Mouse (Mus musculus): ENCODE measurements around the gene Dhx38.

Dhx38 gene

DNA sequence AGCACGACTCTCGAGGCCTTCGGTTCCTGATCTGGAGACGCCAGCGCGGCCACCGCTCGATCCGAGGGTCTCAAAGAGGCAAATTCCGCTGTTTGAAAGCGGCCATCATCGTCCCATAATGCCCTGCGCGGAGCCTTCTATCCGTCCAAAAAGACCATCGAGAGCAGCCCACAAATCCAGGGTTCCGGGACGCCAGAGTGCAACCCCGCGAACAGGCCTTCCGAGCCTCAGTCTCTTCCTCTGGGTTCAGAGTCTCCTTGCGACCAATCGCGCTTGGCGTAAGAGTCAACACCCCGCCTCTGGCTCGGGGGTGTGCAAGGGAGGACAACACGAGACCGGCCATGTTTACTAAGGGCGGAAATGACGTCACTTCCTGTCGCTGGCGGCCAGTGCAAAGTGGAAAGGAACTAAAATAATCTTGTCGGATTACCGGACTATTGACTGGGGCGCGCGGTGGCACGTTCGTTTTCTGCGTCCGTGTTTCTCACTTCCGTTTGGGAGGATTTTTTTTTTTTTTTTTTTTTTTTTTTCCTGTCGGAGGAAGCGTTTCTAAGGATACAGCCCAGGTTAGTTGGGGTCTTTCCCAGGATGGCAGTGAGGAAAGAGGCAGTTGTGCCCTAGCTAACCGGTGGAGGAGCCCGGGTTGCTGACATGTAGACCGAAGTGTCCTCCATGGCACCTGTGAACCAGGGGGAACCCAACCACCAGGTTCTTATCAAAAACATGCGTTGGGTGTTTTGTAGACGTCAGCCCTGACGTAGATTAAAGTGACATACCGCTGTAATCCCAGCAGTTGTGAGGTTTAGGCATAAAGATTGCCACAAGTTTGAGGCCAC is at the start of gene Dhx38, which contains the start of gene Txnl4b:
Dhx38 (minus strand) TSS at position 364 of the 836 bp plus-strand sequence.
Txnl4b (plus strand) TSS at position 395 of the 836 bp plus-strand sequence.
- peak; percentile 97 to 99 for DNase-seq

DNA sequence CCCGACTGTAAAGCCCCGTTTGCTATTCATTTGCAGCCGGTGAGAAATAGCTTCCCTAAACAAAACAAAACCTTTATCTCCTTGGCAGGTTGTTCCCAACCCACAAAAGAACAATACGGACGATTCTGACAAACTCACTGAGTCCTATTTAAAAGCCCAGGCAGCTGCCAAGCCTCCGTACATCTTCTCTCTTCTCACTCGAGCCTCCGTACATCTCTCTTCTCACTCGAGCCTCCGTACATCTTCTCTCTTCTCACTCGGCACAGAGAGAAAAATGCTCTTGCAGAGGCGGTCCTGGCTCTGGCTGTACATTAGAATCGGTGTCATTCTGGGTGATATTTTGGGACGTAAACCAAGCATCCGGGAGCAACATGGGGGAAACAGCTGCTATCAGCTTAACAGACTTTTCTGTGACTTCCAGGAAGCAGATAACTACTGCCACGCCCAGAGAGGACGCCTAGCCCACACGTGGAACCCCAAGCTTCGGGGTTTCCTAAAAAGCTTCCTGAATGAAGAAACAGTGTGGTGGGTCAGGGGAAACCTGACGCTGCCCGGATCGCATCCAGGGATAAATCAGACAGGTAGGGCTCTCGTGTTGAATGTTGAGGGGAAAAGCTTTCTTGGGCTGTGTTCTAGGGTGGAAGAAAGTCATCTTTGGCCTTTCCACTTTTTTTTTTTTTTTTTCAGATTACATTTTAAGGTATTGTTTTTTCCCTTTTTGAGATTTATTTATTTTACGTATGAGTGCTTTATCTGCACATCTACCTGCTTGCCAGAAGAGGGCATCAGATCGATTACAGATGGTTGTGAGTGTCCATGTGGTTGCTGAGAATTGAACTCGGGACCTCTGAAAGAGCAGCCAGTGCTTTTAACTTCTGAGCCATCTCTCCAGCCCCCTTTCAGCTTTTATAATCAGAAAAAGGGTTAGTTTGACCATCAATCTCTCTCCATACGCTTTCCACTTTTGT is 48.9 kb upstream of the Dhx38 start, which contains the start of gene Pkd1l3:
Pkd1l3 (plus strand) TSS at position 275 of the 968 bp plus-strand sequence.
- no peak for DNase-seq

DNA sequence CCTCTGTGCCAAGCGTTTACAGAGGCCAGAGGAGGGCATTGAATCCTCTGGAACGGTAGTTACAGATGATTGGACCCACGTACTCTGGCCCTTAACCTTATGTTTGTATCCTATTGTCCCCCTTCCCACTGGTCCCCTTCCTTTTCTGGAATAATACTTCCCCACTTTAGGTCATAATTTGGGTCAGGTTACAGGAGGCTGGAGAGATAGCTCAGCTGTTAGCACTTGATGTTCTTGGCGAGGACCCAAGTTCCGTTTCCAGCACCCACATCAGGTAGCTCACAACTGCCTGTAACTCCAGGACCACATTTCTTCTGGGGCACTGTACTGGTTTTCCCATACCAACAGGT is 43.5 kb upstream of the Dhx38 start:
- no peak for DNase-seq

DNA sequence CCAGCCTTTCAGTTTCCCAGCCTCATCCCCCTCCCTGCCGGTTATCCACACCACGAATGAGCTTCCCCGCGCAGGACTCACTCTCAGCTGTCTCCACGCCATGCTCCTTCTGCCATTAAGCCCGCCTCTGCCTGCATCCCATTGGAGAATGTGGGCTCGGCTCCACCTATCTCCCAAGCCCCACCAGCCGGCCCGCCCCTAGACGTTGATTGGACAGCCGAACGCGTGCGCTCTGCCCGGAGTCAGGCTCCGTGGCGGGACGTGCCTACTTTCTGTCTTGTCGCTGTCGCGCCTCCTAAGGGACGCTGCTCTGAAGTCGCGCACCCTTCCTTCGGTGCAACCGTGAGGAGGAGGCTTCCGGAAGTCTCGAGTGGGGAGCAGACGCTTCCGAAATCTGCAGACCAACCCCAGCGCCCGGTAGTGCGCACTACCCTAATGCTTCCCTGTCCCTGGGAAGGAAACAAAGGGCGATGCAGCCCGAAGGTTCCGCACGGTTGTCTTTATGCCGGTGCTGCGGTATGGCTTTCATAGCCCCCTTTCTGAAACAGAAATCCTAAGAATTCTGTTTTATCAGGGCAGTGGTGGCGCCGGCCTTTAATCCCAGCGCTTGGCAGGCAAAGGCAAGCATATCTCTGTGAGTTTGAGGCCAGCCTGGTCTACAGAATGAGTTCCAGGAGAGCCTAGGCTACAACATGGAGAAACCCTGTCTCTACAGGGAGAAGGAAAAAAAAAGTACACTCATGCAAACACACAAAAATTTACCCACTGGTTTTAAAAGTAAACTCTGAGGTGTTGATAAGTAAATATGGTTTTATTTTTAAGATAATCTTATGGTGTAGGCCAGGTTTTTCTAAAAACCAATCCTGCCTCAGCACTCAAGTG is 42.9 kb upstream of the Dhx38 start, which contains the start of gene Dhodh:
Dhodh (minus strand) TSS at position 403 of the 882 bp plus-strand sequence.
- DNase-seq: peak; percentile 96 to 98

DNA sequence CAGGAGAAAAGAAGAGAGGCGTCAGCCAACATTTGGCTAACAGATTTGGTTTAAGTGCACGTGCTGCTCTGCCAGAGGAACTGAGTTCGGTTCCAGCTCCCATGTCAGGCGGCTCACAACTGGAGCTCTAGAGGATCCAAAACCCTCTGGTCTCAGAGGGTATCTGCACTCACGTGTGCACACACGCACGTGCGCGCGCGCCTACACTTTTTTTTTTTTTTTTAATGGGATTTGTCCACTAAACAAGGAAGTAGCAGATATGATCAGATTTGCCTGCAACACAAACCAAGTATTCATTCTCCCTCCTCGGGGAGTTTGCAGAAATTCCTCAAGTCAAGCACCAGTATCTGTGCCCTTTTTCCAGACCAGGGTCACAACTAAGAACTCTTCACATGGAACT is 42.0 kb upstream of the Dhx38 start:
- no peak for DNase-seq

DNA sequence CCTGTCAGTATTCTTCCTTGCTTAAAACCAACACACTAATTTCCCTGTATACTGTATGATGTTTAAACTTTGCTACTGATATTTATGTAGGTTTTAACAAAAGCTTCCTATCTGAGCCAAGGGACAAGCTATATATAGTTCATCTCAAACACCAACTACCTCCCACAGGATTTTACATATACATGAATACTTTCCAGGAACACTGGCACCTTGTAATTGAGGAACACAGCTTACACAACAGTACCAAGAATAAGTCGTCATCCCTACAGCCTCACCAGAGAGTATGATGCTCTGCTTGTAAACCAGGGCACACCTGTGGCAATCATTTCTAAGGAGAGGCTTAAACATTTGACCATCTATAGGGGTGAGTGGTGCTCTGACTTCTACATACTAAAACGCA is 41.1 kb upstream of the Dhx38 start:
- no peak for DNase-seq

DNA sequence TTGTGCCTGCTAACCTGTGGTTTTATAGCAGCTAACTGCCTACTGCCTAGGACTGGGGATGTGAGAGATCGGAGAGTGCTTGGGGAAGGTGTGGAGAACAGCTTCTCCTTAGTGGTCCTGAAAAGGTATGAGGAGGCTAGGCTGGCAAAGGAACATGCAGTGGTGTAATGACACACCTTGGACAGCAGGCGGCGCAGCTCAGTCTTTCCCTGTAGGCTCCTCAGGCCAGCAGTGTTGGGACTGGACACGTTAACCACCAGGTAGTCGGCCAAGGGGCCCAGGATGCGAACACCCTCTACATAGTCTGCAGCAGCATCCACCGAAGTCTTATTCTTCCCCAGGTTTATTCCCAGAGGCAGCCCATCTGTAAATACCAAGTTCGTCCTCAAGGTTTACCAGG is 30.2 kb upstream of the Dhx38 start:
- peak; percentile 16 to 25 for DNase-seq

DNA sequence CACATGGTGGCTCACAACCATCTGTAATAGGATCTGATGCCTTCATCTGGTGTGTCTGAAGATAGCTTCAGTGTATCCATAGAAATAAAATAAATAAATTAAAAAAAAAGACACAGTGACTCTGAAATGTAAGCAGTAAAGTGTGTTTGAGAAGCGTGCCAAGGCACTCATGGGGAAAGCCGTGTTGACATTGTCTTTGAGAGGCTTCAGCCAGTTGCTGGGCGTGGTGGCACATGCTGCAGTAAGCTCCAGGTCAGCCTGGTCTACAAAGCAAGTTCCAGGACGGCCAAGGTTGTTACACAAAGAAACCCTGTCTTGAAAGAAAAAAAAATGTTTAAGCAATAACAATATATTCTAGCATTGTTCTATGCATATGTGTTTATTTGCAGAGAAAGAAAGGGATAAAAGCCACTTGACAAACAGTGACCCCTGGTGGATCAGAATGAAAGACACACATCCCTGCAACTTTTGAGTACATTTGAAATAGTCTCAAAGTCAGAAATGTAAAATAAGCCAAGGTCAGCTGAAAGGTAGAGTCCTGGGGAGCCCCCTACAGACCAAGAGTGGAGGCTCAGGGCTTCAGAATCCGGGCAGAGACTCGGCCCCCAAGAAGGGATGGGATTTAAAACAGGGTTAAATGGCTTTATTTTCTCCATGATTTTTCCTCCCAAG is 27.6 kb upstream of the Dhx38 start:
- no peak for DNase-seq

DNA sequence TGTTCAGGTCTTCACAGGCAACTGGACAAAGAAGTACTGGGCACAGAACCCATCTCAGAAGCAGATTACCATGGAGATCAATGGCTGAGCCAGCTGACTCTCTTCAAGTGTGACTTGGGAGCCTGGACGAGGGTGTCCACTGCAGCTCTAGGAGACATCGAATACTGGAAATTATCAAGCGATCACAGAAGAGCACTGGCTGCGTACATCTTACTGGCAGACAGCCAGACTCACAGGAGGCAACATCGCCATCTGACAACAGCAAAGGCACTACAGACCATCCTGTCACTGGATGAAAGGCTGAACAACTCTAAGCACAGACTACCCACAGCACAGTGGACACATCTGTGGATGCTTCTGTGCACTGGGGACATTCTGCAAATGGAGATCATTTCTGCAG is 26.5 kb upstream of the Dhx38 start:
- DNase-seq: no peak

DNA sequence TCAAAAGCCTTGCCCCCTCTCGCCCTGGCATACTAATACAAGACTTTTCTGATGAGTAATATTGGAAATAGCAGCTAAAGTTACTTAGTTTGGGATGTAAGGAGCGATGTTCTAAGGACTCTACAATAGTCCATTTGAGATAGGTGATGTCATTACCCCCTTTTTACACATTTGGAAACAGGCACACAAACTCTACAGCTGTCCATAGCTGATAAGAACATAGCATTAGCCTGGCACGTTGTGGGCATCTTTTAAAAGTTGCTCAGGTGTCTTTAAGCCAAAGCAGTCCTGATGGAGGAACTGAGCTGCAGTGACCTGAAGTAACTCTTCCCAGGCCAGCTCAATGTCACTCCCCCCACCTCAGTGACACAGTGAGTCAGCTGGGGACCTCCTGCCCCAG is 25.7 kb upstream of the Dhx38 start:
- no peak for DNase-seq

DNA sequence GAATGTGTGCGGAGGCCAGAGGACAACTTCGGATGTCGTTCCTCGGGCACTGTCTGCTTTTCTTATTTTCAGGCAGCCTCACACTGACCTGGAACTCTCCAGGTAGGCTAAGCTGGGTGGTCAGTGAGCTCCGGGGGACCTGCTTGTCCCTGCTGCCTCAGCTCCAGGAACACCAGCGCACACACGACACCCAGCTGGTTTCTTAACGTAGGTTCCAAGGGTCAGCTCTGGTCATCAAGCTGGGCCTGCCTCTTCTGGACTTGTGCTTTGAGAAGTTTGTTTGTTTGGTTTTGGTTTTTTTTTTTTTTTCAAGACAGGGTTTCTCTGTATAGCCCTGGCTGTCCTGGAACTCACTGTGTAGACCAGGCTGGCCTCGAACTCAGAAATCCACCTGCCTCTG is 25.2 kb upstream of the Dhx38 start:
- no peak for DNase-seq

DNA sequence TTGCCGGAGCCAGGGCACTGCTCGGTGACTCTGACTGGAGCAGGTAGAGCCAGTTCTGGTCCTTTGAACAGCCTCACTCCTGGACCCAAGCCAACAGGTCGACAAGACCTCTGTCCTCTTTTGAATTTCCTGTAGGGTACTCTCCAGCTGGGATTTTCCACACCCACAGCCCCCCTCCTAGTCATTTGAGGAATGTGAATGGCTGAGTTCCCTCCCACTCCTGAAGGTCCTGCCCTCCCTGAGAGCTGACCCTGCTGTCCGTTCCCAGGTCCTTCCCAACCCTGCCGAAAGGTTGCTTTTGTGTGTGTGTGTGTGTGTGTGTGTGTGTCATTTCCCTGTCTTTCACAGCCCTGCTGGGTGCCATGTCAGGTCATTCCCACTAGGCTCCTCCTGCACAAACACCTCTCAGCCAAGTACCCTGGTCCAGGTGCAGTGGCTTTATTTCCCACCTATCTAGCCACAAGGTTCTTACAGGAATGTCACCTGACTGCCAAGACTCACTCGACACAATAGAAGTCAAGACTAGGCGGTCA is 21.4 kb upstream of the Dhx38 start:
- no peak for DNase-seq

DNA sequence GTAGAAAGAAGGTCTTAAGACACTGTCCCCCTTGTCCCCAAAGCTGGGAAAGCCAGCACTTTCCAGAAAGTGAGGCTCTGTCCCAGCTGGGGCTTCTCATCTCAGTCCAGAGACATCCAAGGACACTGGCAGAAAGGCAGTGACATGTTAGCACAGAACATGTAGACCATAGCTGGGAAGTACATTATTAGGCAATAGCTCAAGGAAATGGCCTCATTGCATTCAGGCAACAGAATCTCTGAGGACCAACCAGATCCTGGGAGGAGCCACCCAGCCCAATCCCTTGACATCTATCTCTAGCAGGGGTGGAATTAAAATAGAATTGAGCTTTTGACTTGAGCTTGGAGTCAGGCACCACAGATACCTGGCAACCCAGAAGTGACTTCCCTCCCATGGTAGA is 20.0 kb upstream of the Dhx38 start:
- no peak for DNase-seq

DNA sequence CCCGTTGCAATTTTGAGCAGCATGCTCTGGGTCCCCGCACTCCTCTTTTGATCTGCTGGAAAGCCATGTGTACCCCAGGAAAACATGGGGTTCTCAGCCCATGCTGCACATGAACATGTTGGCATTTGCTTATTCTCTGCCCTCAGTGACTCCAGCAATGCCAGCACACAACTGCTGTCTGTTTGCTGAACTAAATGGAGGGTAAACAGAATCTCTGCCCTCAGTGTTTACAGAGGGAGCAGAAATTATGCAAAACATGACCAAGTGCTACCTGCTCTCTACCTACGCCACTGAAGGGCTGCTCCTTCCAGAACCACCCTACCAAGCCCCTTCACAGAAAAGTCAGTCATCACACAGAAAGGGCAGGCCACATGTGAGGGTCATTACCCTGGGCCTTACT is 19.2 kb upstream of the Dhx38 start:
- DNase-seq: no peak

DNA sequence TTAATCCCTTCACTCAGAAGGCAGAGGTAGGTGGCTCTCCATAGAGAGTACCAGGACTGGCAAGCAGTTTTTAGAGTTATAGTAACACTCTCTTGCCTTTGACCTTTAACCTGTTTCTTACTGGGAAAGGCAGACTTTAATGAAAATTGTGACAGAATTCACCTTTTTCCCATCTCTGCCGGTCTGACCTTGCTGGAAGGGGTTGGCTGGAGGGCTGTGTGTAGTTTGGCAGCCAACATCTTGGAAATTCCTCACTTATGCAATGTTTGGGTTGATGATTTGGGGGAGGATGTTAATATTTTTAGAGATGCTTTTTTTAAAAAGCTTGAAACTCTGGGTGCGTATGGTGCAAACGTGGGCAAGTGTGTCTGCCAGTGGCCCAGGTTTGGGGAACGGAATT is 18.6 kb upstream of the Dhx38 start:
- DNase-seq: no peak

DNA sequence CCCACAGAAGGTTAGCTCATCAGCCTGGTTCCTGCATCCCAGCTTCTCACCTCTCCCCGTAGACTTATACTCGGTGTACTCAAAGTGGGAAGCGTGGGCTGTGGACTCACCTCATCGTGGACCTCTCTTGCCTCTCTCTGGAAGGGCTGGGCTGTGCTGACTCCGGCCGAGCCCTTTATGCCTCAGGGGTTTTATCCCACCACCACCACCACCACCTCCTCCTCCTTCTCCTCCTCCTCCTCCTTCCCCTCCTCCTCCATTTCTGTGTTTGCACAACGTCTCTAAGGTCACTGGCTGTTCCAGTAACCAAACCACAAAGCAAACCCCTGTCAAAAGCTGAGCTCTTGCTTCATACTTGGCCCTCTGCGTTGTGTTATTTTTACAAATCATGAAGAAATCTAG is 13.2 kb upstream of the Dhx38 start, which contains the start of gene Hp:
Hp (minus strand) TSS at position 273 of the 402 bp plus-strand sequence.
- no peak for DNase-seq

DNA sequence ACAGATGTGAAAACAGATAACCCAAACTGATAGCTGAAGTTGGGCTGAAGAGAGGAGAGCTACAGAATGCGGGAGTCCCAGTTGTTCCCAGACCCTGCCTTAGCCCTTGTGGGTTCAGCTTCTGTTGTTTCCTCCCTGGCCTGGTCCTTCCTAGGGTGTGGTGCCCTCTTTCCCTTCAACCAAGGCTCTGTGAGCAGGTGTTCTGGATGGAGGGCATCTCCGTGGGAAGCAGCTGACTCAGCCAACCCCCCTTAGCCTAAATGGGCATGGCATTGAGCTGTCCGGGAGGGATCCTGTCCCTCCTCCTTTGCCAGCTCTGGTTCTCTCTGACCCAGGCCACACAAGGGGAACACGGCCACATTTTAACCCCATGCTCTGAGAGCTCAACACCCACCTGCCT is 10.7 kb upstream of the Dhx38 start:
- DNase-seq: no peak

DNA sequence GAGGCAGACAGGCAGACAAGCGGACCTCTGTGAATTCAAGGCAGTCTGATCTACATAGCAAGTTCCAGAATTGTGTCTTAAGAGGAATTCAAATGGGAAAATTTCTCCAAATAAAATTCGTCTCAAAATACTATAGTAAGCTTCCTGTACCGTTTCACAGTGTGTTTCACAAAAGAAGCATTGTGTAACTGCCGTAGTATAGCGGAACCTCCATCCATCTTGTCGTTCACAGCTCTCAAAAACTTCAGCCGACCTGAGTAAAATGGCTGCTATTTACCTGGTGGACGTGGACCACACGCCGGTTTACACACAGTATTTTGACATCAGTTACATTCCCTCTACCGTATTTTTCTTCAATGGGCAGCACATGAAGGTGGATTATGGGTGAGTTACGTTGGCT is 5.5 kb upstream of the Dhx38 start:
- DNase-seq: no peak

DNA sequence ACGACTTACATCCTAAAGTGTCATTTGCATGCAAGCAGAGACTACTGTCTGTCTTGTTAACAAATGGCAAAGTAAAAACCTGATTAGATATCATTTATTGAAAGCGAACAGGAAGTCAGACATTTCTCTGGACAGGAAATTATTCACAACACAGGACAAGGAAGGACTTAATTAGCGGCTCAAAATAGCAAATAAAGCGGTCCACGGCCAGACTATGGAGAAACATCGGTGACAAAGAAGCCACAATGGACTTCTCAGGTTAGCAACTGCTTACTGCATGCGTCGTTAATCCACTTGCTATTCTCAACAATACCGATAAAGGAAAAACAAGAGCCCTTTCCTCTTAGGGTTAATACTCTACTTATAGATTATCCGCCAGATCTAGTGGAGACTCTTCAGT is 895 bp downstream of the Dhx38 start:
- no peak for DNase-seq

DNA sequence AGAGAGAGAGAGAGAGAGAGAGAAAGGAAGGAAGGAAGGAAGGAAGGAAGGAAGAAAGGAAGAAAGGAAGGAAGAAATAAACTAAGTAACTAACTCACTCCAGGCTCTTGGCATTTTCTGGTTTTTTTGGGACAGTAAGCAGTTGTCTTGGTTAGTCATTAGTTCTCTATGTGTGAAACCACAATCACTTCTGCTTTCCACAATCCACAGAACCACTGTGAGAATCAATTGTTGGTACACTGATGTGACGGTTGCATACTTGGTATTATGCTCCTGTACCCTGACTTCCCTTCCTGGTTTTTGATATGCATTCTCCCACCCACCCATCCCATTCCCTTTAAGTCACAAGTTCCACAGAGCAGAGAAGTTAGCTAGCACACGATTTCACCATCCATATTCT is 1.8 kb downstream of the Dhx38 start:
- DNase-seq: no peak

DNA sequence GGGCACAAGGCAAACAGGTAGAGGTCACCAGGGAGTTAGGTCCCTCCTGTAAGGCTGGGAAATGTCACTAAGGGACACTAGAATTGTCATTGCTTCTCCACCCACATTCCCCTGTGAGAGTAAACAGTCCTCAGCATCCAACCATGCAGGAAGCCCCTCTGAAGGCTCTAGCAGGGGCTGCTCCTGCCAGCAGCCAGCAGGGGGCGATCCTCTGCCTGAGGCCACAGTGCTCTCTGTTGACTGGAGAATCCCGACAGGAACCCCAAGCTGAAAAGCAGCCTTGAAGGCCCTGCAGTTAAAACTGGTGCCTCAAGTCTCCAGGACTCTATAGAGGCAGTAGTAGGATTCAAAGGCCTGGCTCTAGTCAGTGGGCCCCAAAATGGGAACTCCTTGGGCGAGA is 14.0 kb downstream of the Dhx38 start:
- no peak for DNase-seq

DNA sequence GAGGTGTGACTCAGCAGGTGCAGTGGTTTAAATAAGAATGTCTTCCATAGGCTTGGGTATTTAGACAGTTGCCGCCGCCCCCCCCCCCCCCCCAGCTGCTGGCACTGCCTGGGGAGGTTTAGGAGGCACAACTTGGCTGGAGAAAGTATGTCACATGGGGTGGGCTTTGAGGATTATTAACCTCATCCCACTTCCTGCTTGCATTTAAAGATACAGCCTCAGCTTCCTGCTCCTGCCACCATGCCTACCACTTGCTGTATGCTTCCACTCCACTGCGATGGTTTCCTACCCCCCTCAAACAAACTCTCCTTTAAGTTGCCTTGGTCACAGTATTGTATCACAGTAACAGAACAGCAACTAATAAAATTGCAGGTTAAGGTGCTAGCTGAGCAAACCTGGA is 21.6 kb downstream of the Dhx38 start:
- DNase-seq: no peak
